Mouse (Mus musculus) hindbrain, embryonic 11.5 days (tissue): ENCODE data around the gene Timm17b. TPM values are rescaled to one million over a fixed set of nuclear protein-coding genes. Genes with fewer than 3 reads are reported as not detected.
"Not testable (repeated sequence)": the region's sequence is repeated elsewhere in the genome, so short reads cannot be mapped to it uniquely, and the experiment has no call there.

ENCODE experiments used
- ATAC-seq: fragments of 200-750 bp; cut with Nextera tagmentation; 2 replicates; pipeline ENCODE4 v1.8.0; 2017; ENCODE audit warnings: mild to moderate bottlenecking, moderate TSS enrichment, moderate library complexity; ENCODE audit not compliant: low FRiP score
- DNase-seq: peaks from one replicate; pipeline ENCODE4 v3.0.0-alpha.2; 2015; ENCODE audit warnings: low spot score
- H3K27ac ChIP-seq: fragments of 300-500 bp; sonication (generic); 2 replicates; pipeline ENCODE4 v1.5.1; 2014; ENCODE audit warnings: mild to moderate bottlenecking, low read depth, low read length
- H3K27me3 ChIP-seq: fragments of 300-500 bp; sonication (generic); 2 replicates; pipeline ENCODE4 v1.6.1; 2014; ENCODE audit warnings: mild to moderate bottlenecking, low read length, moderate library complexity, mixed read lengths; ENCODE audit not compliant: control insufficient read depth, insufficient read depth
- H3K36me3 ChIP-seq: fragments of 300-500 bp; sonication (generic); 2 replicates; pipeline ENCODE4 v1.6.1; 2014; ENCODE audit warnings: mild to moderate bottlenecking, low read length, moderate library complexity, mixed read lengths; ENCODE audit not compliant: control insufficient read depth, insufficient read depth
- H3K4me1 ChIP-seq: fragments of 300-500 bp; sonication (generic); replicated peaks from 2 replicates; pipeline ENCODE4 v1.6.1; 2014; ENCODE audit warnings: low read length, mixed read lengths; ENCODE audit not compliant: control insufficient read depth, insufficient read depth
- H3K4me2 ChIP-seq: fragments of 300-500 bp; sonication (generic); replicated peaks from 2 replicates; pipeline ENCODE4 v1.6.1; 2014; ENCODE audit warnings: mild to moderate bottlenecking, low read depth, low read length
- H3K4me3 ChIP-seq: fragments of 300-500 bp; sonication (generic); 2 replicates; pipeline ENCODE4 v1.5.1; 2014; ENCODE audit warnings: low read depth, low read length
- H3K9ac ChIP-seq: fragments of 300-500 bp; sonication (generic); 2 replicates; pipeline ENCODE4 v1.6.1; 2014; ENCODE audit warnings: low read depth, low read length
- H3K9me3 ChIP-seq: fragments of 300-500 bp; sonication (generic); 2 replicates; pipeline ENCODE4 v1.6.1; 2016; ENCODE audit warnings: low read length; ENCODE audit not compliant: control insufficient read depth
- WGBS: fragments of 180-500 bp; shearing (Covaris S2); extraction: QIAGEN DNeasy Blood & Tissue Kit; methylation state at CpG from one replicate; pipeline ENCODE4 v1.1.7; 2014; 5-methylcytosine and 5-hydroxymethylcytosine counted together
- polyA plus RNA-seq: library from polyadenylated mRNA; unstranded; fragments of >200 nt; fragmentation: Nextera tagmentation; extraction: Ambion mirVana; gene quantifications from 2 replicates; pipeline ENCODE4 v1.2.1, GENCODE M21; 2014

The Timm17b gene
- polyA plus RNA-seq, 1 experiment from 2014 or later = 168 TPM

DNA sequence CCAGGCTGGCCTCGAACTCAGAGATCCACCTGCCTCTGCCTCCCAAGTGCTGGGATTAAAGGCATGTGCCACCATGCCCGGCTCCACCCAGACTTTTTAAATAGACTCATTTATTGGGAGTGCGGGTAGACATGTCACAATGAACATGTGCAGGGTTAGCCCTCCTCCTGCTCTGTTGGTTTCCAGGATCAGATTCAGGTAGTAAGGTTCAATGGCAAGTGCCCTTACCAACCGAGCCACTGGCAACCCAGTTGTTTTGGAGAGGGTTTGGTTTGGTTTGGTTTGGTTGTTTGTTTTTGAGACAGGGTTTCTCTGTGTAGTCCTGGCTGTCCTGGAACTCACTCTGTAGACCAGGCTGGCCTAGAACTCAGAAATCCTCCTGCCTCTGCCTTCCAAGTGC lies 10.1 kb downstream of the Timm17b start, which contains the start of gene Gm10490:
Gm10490 (plus strand) TSS at position 301 of the 400 bp plus-strand sequence.
- not testable (repeated sequence) for H3K9me3 ChIP-seq, H3K4me3 ChIP-seq, H3K36me3 ChIP-seq, H3K4me2 ChIP-seq, H3K9ac ChIP-seq, DNase-seq, H3K27me3 ChIP-seq, ATAC-seq, H3K27ac ChIP-seq, H3K4me1 ChIP-seq
- WGBS = 96% methylated on average over 4 of the region's 4 CpGs

DNA sequence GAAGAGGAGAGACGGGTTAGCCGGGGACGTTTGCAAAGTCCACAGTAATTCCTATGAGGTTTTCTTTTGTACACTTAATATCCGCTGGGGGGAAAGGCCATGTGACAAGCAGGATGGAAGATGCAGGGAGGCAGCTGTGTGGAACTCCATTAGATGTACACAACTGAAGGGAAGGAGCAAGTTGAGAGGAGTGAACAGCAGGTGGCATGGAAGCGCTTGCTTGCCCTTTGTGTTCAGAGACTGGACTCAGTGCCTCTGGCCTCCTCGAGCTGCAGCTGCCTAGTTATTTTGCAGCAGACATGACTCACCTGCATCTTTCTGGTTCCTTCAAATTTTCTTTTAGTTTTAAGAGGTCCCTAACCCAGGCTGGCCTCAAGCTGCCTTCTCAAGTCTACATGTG lies 11.3 kb downstream of the Timm17b start:
- Histone ChIP-seq H3K4me2 (no peak overlapping the region), H3K9me3 (no peaks in the 10 kb centered on the region), H3K4me1 (no peaks in the 10 kb centered on the region), H3K27ac (no peak overlapping the region), H3K4me3 (no peak overlapping the region), H3K36me3 (no peaks in the 10 kb centered on the region), H3K9ac (no peak overlapping the region), H3K27me3 (no peaks in the 10 kb centered on the region)
- 50% methylated on average over 6 of the region's 6 CpGs for WGBS
- ATAC-seq = no peak
- DNase-seq = no peak

DNA sequence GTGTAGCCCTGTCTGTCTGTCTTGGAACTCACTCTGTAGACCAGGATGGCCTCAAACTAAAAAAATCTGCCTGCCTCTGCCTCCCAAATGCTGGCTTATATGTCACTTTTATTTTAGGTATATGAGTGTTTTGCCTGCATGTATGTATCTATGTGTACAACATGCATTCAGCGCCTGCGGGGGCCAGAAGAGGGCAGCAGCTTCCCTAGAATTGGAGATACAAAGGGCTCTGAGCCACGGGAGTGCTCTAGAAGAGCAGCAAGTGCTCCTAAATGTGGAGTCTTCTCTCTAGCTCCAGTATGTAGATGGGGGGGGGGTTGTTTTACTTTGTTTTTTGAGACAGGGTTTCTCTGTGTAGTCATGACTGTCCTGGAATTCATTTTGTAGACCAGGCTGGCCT lies 16.5 kb downstream of the Timm17b start:
- H3K9ac ChIP-seq, H3K27me3 ChIP-seq, H3K9me3 ChIP-seq, DNase-seq, H3K4me3 ChIP-seq, ATAC-seq, H3K27ac ChIP-seq, H3K4me2 ChIP-seq, H3K36me3 ChIP-seq, H3K4me1 ChIP-seq: not testable (repeated sequence)
- 19% methylated on average over 3 of the region's 3 CpGs for WGBS

DNA sequence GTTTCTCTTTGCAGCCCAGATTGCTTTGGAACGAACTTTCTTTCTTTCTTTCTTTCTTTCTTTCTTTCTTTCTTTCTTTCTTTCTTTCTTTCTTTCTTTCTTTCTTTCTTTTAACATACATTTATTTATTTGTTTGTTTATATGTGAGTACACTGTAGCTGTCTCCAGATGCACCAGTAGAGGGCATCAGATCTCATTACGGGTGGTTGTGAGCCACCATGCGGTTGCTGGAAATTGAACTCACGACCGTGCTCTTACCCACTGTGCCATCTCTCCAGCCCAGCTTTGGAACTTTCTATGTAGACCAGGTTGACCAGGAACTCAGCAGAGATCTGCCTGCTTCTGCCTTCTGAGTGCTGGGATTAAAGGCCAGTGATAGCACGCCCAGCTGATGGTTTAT lies 18.8 kb downstream of the Timm17b start:
- not testable (repeated sequence) for H3K27me3 ChIP-seq, H3K4me1 ChIP-seq, H3K4me2 ChIP-seq, H3K9ac ChIP-seq, H3K9me3 ChIP-seq, H3K36me3 ChIP-seq, H3K27ac ChIP-seq, ATAC-seq, DNase-seq, H3K4me3 ChIP-seq
- WGBS = 70% methylated on average over 6 of the region's 6 CpGs

DNA sequence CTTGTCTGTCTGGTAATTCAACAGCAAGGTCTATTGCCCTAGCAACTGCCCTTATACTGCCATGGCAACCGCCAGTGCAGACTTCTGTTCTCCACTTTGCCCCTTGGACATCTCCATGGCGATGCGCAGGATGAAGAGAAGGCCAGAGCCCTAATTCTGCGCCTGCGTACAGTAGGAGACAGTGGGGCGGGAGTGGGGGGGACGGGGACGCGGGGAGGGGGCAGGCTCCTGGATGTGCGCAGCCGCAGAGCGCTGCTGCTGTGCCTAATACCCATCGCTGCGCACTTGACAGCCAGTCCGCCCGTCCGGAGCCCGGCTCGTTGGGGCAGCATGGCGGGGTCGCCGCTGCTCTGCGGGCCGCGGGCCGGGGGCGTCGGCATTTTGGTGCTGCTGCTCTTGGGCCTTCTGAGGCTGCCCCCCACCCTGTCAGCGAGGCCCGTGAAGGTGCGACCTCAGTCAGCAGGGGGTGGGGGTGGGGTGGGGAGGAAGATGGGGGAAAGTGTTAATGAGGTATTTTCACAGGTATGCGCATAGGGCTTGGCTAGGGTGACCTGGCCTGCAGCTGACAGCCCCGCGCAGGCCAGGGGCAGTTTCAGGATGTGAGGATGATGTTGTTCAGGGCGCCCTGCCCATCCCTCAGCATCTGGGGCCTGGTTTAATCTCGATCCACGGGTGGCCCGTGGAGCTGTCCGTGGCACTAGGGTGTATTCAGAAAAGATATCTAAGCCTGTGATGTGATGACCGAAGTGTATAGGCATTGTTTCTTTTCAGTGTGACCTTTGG lies 20.6 kb downstream of the Timm17b start, which contains the start of gene Pcsk1n:
Pcsk1n (plus strand) TSS at position 222 of the 783 bp plus-strand sequence.
- Histone ChIP-seq H3K4me1 (no peaks in the 10 kb centered on the region), H3K9me3 (no peaks in the 10 kb centered on the region), H3K9ac (peak within 1 kb of the TSS; percentile 42; the same call in 1 of the 2 replicates), H3K27me3 (peaks cover 19% of the 10 kb centered on the region; the same call in 1 of the 2 replicates), H3K27ac (peak within 1 kb of the TSS; percentile 78), H3K36me3 (no peaks in the 10 kb centered on the region), H3K4me2 (peak within 1 kb of the TSS; percentile 48), H3K4me3 (peak within 1 kb of the TSS; percentile 36)
- ATAC-seq (peak; percentile 94), DNase-seq (peak; percentile 77)
- 17% methylated on average over 26 of the region's 40 CpGs for WGBS

DNA sequence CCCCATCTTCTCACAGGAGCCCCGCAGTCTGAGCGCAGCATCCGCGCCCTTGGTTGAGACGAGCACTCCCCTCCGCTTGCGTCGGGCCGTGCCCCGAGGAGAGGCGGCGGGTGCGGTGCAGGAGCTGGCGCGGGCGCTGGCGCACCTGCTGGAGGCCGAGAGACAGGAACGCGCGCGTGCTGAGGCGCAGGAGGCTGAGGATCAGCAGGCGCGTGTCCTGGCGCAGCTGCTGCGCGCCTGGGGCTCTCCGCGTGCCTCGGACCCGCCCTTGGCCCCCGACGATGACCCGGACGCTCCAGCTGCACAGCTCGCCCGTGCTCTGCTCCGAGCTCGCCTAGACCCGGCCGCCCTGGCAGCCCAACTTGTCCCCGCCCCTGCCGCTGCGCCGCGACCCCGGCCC lies 22.9 kb downstream of the Timm17b start:
- peak; percentile 25; the same call in 1 of the 2 replicates for ATAC-seq

DNA sequence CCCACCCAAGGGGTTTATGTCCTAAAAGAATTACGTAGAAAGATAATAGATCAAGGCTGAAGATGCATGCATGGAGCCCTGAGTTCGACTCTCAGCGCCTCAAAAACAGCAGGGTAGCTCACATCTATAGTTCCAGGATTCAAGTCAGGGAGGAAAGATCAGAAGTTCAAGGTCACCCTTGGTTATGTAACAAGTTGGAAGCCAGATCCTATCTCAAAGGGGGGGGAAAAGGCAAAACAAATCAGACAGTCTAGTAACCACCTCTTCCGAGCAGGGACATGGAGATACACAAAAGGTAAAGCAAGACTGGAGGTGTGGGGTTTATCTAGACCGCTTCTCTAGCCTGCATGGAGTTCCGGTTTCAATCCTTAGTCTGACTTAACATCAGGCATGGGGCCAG lies 27.1 kb downstream of the Timm17b start:
- Histone ChIP-seq H3K9ac (no peak overlapping the region), H3K9me3 (0 out of 2 replicates have a peak, but pooled peaks cover 2% of the 10 kb centered on the region), H3K4me3 (no peak overlapping the region), H3K4me1 (no peaks in the 10 kb centered on the region), H3K27me3 (peaks cover 33% of the 10 kb centered on the region; the same call in 1 of the 2 replicates), H3K27ac (no peak overlapping the region), H3K4me2 (no peak overlapping the region), H3K36me3 (no peaks in the 10 kb centered on the region)
- no peak for DNase-seq
- WGBS = 78% methylated on average over 6 of the region's 6 CpGs
- ATAC-seq = no peak

More for the DNA sequence above, 22.9 kb downstream of the Timm17b start:
- no peak overlapping the region for H3K27ac ChIP-seq
- H3K9me3 ChIP-seq = no peaks in the 10 kb centered on the region
- peak overlapping the region; percentile 38 for H3K4me2 ChIP-seq
- peak overlapping the region; percentile 33; the same call in 1 of the 2 replicates for H3K9ac ChIP-seq
- 6% methylated on average over 41 of the region's 48 CpGs for WGBS
- peak overlapping the region; percentile 28 for H3K4me3 ChIP-seq
- no peaks in the 10 kb centered on the region for H3K4me1 ChIP-seq
- H3K27me3 ChIP-seq = peaks cover 28% of the 10 kb centered on the region; the same call in 1 of the 2 replicates
- no peaks in the 10 kb centered on the region for H3K36me3 ChIP-seq
- DNase-seq = peak; percentile 44

DNA sequence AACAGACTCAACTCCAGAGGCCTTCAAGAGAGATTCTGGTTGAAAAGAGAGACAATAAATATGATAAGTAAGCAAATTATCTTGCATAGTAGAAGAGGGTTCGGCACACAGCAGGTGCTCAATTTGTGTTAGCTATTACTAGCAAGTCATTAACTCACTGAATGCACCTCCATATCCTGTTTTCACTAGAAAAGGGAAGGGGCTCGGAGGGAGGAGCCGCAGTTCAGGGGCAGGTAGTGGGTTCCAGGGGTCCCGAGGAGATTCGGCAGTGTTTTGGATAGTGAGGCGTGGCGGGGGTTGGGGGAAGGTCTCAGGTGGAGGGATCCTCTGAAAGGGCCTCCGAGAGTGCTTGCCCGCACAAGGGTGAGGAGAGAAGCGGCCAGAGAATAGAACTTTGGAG lies 28.0 kb downstream of the Timm17b start:
- no peak overlapping the region for H3K4me3 ChIP-seq
- peaks cover 33% of the 10 kb centered on the region; the same call in 1 of the 2 replicates for H3K27me3 ChIP-seq
- WGBS = 15% methylated on average over 10 of the region's 10 CpGs

More for the DNA sequence above, 28.0 kb downstream of the Timm17b start:
- ATAC-seq (no peak), DNase-seq (no peak)
- Histone ChIP-seq H3K9me3 (0 out of 2 replicates have a peak, but pooled peaks cover 2% of the 10 kb centered on the region), H3K27ac (no peak overlapping the region), H3K36me3 (no peaks in the 10 kb centered on the region), H3K4me2 (no peak overlapping the region), H3K9ac (no peak overlapping the region), H3K4me1 (no peaks in the 10 kb centered on the region)
